Mouse (Mus musculus) cerebellum, adult (tissue): ENCODE measurements at regions not wholly inside any gene's neighbourhood (a gene's known extent, or its start where the extent isn't known, plus 50 kb on each side); places are given as distances from the start of the nearest gene placed in this dataset.
"Not testable (repeated sequence)": the region's sequence is repeated elsewhere in the genome, so short reads cannot be mapped to it uniquely, and the experiment has no call there.

Experiments used
- ATAC-seq: cut with Nextera tagmentation; 2 replicates; pipeline ENCODE4 v1.9.2; 2017; ENCODE audit warnings: mild to moderate bottlenecking, moderate library complexity, mixed read lengths; ENCODE audit not compliant: insufficient number of reproducible peaks, low FRiP score, low TSS enrichment

- no peak for ATAC-seq
Measured at GRCm38 (mm10) chr1:143231969-143232368, 408.5 kb upstream of the B3galt2 start.

DNA sequence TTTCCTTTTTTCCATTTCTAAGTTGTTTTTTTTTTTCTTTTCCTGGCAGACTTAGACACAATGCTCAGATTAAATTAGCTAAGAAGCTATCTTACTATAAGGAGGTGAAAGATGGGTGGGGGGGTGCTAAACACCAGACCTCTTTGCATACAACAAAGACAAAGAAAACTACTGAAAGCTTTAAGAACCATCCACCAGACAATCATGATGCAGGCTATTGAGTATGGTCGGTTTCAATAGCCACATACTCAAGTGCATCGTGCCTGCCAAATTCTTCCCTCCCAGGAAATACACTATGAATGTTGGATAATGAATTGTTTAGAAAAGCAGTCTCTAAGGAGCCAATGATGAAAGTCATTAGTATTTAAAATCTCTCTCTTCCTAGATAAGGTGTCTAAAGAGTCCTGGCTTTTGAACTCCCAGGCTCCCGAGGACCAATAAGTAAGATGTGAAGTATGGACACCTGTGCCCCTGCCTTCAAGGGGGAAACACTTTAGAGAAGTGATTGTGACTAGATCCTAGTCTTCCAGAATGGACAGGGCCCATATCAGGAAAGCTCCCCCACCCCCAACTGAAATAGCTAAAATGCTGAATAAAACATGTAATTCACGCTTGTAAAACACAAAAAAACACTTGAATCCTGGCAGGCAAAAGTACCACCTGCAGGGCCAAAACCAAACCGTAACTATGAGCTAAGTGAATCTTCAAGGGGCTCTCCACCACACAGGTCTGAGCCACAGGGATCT is 381.8 kb upstream of the B3galt2 start:
- no peak for ATAC-seq

- ATAC-seq, result no peak
Measured at GRCm38 (mm10) chr1:143263263-143264038, 377.0 kb upstream of the B3galt2 start.

DNA sequence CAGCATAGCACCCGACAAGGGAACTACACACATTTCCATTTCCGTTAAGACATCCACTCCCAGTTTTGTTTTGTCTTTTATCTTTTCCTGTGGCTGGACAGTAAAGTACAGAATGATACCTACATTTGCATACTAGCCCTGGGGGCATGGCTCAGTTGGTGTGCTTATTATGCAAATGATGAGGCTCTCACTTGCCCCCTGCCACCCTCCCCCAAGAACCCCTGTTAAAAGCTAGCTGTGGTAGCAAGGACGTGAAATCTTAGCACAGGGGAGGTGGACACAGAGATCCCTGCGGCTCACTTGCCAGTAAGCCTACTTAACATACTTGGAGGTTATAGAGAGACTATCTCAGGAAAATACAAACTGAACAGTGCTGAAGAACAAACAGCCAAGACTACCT is 375.2 kb upstream of the B3galt2 start:
- ATAC-seq, result no peak

DNA sequence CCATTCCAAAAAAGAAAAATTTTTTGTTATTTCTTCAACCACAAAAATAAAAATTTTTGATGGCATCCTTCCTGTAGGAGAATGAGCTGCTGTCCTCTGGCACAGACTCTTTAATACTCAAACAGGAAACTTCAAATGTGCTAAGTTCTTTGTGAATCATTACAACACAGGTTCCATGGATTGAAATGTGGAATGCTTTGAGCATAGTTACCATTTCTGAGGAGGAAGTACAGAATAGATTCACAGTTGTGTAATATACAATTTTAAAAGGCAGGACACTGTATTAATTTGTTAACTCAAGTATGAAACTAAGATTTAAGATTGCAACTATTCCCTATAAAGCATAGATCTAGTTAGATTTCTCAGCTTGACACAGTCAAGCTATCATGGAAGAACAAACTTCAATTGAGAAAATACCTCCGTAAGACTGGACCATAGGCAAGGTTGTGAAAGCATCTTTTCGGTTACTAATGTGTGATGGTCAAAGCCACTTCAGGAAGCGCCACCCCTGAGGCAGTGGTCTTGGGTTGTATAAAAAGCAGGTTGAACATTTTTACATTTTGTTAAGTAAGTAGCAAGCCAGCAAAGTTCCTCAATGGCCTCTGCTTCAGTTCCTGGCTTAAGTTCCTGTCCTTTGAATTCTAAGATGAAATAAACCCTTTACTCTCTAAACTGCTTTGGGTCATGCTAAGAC is 354.0 kb upstream of the B3galt2 start:
- no peak for ATAC-seq

GRCm38 (mm10) chr1:143287448-143287847 is 353.0 kb upstream of the B3galt2 start:
- ATAC-seq, result no peak

GRCm38 (mm10) chr1:143296555-143296954 is 343.9 kb upstream of the B3galt2 start:
- ATAC-seq, result no peak

- no peak for ATAC-seq
Measured at GRCm38 (mm10) chr1:143307379-143307778, 333.1 kb upstream of the B3galt2 start.

GRCm38 (mm10) chr1:143318381-143318780 is 322.1 kb upstream of the B3galt2 start:
- ATAC-seq, result no peak

DNA sequence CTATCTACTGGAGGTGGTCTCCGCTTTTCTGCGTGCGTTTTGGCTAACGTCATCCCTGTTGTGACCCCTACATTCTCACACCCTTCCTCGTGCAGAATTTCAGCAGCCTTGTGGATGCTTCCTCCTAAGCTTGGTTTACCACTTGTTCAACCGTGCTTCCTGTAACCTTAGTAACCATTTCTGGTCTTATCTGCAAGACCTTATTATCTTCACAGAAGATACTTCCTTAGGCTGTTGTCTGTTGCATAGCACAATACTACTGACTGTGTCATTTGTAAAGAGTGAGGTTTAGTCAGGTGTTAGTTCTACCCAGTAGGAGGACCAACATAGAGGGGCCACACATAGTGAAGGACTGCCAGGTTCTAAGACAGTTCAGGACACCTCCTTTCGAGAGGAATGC is 320.9 kb upstream of the B3galt2 start:
- no peak for ATAC-seq

DNA sequence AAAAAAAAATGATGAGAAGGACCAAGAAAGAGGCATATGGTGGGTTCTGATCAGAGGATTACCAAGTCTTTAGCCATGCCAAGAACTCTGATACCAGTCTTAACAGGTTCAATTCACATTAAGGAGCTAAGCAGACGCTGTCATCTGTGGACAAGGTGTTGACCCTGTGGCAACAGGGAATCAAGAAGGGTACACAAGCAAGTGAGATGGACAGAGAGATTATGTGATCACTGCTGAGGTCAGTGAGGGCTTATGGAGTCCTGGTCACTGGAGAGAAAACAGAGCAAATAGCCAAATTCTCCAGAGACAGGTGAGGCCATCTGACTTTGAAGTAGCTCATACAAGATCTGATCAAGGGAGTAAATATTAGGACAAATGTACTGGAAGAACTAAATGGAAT is 289.1 kb upstream of the B3galt2 start:
- ATAC-seq, result no peak

- ATAC-seq, result not testable (repeated sequence)
Measured at GRCm38 (mm10) chr1:143360256-143360655, 280.2 kb upstream of the B3galt2 start.

- ATAC-seq, result no peak
Measured at GRCm38 (mm10) chr1:143391851-143392250, 248.6 kb upstream of the B3galt2 start.
